Mouse (Mus musculus) embryonic facial prominence, embryonic 11.5 days (tissue): ENCODE measurements around the gene Rnf150. TPM values are rescaled to one million over a fixed set of nuclear protein-coding genes. Genes with fewer than 3 reads are reported as not detected.

Source experiments
- ATAC-seq: fragments of 200-750 bp; cut with Nextera tagmentation; replicated peaks from 2 replicates; pipeline ENCODE4 v1.8.0; 2017; ENCODE audit warnings: low read depth; ENCODE audit not compliant: insufficient number of reproducible peaks, low FRiP score, low TSS enrichment
- DNase-seq: peaks from one replicate; pipeline ENCODE4 v3.0.0-alpha.2; 2015; ENCODE audit warnings: low spot score
- H3K27ac ChIP-seq: fragments of 300-500 bp; sonication (generic); replicated peaks from 2 replicates; pipeline ENCODE4 v1.5.1; 2014; ENCODE audit warnings: mild to moderate bottlenecking, low read depth, low read length, control low read depth
- H3K27me3 ChIP-seq: fragments of 300-500 bp; sonication (generic); 2 replicates; pipeline ENCODE4 v1.6.1; 2014; ENCODE audit warnings: mild to moderate bottlenecking, low read length, moderate library complexity, mixed read lengths; ENCODE audit not compliant: control insufficient read depth, insufficient read depth
- H3K36me3 ChIP-seq: fragments of 300-500 bp; sonication (generic); replicated peaks from 2 replicates; pipeline ENCODE4 v1.6.1; 2014; ENCODE audit warnings: low read depth, mild to moderate bottlenecking, low read length, moderate library complexity, mixed read lengths; ENCODE audit not compliant: control insufficient read depth, insufficient read depth
- H3K4me1 ChIP-seq: fragments of 300-500 bp; sonication (generic); 2 replicates; pipeline ENCODE4 v1.6.1; 2014; ENCODE audit warnings: low read length, mixed read lengths; ENCODE audit not compliant: control insufficient read depth, insufficient read depth
- H3K4me2 ChIP-seq: fragments of 300-500 bp; sonication (generic); 2 replicates; pipeline ENCODE4 v1.6.1; 2014; ENCODE audit warnings: low read depth, mild to moderate bottlenecking, control low read depth, low read length, moderate library complexity
- H3K4me3 ChIP-seq: fragments of 300-500 bp; sonication (generic); 2 replicates; pipeline ENCODE4 v1.5.1; 2014; ENCODE audit warnings: low read depth, low read length, control low read depth
- H3K9ac ChIP-seq: fragments of 300-500 bp; sonication (generic); replicated peaks from 2 replicates; pipeline ENCODE4 v1.6.1; 2014; ENCODE audit warnings: mild to moderate bottlenecking, control low read depth, low read length
- H3K9me3 ChIP-seq: fragments of 300-500 bp; sonication (generic); replicated peaks from 2 replicates; pipeline ENCODE4 v1.6.1; 2016; ENCODE audit warnings: mild to moderate bottlenecking, low read length, inconsistent platforms, mixed read lengths; ENCODE audit not compliant: control insufficient read depth
- WGBS: fragments of 180-500 bp; shearing (Covaris S2); extraction: QIAGEN DNeasy Blood & Tissue Kit; methylation state at CpG from one replicate; pipeline ENCODE4 v1.1.7; 2014; 5-methylcytosine and 5-hydroxymethylcytosine counted together
- polyA plus RNA-seq: library from polyadenylated mRNA; unstranded; fragments of >200 nt; fragmentation: Nextera tagmentation; extraction: Ambion mirVana; gene quantifications from 2 replicates; pipeline ENCODE4 v1.2.1, GENCODE M21; 2014

Gene Rnf150
- polyA plus RNA-seq, result 1.8 and 2.0 TPM in 2 replicates

DNA sequence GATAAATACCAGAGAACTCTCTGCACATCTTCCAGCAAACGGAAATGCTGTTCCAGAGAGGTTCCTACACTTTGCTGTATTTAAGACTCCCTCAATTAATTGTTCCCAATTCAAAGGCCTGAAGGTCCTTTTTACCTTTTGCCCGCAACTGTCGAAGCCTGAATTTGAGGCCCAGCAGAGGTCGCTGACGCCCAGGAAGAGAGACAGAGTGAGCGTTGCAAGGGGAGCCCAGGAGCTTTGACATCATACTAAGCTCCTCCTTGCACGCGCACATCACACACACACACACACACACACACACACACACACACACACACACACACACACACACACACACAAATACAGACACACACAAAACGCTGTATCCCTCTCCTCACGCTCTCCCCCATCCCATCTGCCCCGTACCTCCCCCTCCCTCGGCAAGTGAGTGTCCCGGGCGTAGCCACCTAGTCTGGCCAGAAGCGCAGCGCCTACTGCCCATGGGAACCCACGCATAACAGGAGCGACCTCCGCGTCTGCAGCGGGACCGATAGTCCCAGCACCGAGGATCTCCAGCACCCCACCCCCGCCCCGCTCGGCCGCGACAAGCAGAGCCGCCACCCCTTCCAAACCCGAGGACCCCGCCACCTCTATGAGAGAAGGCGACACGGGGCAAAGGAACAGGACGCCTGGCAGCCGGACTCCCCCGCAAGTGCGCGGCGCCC, at the start of gene Rnf150:
Gene Rnf150, plus strand, starts transcription at position 316 of the 704 bp plus-strand sequence.
- H3K4me3 ChIP-seq, result peak within 1 kb of the TSS; percentile 60
- peak; percentile 77 for ATAC-seq

DNA sequence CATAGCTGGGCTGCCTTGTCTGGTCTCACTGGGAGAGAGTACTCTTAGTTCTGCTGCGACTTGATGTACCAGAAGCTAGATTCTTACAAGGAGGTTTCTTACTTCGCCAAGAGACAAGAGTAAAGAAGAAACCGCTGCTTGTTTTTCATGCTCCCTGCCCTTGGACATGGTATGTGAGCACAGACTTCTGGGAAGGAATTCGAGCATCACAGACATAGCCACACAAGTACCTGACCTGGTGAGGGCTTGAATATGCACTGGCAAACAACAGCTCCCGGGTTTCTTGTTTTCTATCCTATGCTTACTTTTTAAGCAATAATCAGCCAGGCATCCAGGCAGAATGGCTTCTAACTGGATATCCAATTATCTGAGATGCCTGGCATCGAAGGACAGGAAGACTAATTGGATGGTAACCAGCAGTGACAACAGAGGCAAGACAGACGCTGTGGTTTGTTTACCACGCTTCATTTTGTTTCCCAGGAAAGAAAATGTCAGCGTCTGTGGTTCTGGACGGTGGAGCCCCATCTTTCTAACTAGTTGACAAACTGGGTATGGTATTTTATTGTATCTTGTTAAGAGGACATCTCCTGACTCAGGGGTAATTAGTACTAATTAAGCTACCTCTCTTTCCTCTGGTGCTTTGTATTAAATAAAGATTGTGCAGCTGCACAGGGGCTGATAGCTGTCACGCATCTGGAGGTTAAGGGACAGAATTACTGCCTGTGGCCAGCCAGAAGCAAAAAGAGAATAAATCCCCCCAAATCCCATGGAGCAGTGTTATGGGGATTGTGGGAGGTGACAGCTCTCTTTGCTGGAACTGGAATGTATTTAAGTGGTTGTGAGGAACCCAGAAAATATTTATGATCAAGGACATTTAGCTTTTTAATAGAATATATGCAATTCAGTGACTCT, 36.8 kb upstream of the Rnf150 start:
- DNase-seq (no peak), ATAC-seq (no peak)
- no peak overlapping the region for H3K9ac ChIP-seq
- no peaks in the 10 kb centered on the region for H3K36me3 ChIP-seq
- 64% methylated on average over 11 of the region's 11 CpGs for WGBS
- no peak overlapping the region for H3K4me2 ChIP-seq
- H3K9me3 ChIP-seq, result no peaks in the 10 kb centered on the region
- no peak overlapping the region for H3K27ac ChIP-seq
- H3K4me3 ChIP-seq, result no peak overlapping the region
- no peaks in the 10 kb centered on the region for H3K4me1 ChIP-seq
- no peaks in the 10 kb centered on the region for H3K27me3 ChIP-seq

More for the DNA sequence above, at the start of gene Rnf150:
- DNase-seq, result peak; percentile 87
- no peaks in the 10 kb centered on the region for H3K4me1 ChIP-seq
- no peaks in the 10 kb centered on the region for H3K9me3 ChIP-seq
- H3K27ac ChIP-seq, result peak within 1 kb of the TSS; percentile 56; the same call in 1 of the 2 replicates
- H3K36me3 ChIP-seq, result no peaks in the 10 kb centered on the region
- peak within 1 kb of the TSS; percentile 91 for H3K9ac ChIP-seq
- H3K4me2 ChIP-seq, result peak within 1 kb of the TSS; percentile 77
- no peaks in the 10 kb centered on the region for H3K27me3 ChIP-seq
- WGBS, result under 1% methylated on average over 39 of the region's 39 CpGs

- 64% methylated on average over 3 of the region's 3 CpGs for WGBS
- Histone ChIP-seq H3K9me3 (no peaks in the 10 kb centered on the region), H3K4me2 (no peak overlapping the region), H3K4me3 (no peak overlapping the region), H3K9ac (no peak overlapping the region), H3K36me3 (no peaks in the 10 kb centered on the region), H3K27me3 (no peaks in the 10 kb centered on the region), H3K27ac (no peak overlapping the region), H3K4me1 (no peaks in the 10 kb centered on the region)
- ATAC-seq (no peak), DNase-seq (no peak)
These were observed 22.7 kb upstream of the Rnf150 start for GRCm38 (mm10) chr8:82840415-82840814.

DNA sequence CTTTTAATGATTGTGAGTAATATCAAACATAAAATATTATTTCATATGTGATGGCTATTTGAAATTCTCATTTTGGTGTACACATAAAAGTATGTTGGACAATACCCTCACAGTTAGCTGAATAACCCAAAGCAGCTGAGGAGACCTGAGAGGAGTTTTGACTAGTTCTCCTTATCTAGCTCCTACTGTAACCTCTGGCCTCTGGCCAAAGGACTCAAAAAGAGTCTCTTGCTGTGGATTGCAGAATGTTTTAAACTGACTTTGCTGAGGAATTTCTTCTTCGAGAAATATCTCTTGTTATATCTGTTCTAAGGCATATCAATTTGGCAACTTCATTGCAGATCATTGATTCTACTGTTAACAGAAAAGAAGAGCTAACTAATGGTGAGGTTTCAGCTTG, 22.2 kb upstream of the Rnf150 start:
- Histone ChIP-seq H3K9ac (no peak overlapping the region), H3K36me3 (no peaks in the 10 kb centered on the region), H3K27ac (no peak overlapping the region), H3K4me2 (no peak overlapping the region), H3K4me3 (no peak overlapping the region), H3K4me1 (no peaks in the 10 kb centered on the region), H3K27me3 (no peaks in the 10 kb centered on the region), H3K9me3 (no peaks in the 10 kb centered on the region)
- no peak for ATAC-seq
- DNase-seq, result no peak
- WGBS, result 64% methylated on average over 1 of the region's 1 CpGs

DNA sequence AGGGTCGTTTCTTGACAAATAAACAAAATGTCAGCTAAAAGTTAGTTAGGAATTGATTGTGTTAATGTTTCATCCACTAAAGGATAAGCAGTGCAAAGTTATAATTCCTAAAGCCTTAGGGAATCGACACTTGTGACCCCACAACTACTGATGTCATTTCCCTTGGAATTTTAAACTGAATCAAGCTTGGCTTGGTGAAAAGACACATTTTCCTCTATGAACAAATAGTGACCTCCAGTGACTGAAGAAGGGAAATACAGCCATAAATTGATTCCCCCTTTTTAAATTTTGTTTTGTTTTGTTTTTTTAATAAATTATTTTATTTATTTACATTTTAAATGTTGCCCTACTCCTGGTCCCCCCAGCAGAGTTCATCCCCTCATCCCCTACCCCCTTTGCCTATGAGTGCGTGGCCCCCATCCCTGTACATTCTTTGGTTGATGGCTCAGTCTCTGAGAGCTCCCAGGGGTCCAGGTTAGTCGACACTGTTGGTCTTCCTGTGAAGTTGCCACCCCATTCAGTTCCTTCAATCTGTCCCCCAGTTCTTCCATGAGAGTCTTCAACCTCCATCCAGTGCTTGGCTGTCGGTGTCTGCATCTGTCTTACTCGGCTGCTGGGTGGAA, 21.5 kb upstream of the Rnf150 start:
- DNase-seq (peak; percentile 58), ATAC-seq (no peak)
- Histone ChIP-seq H3K9ac (no peak overlapping the region), H3K27me3 (no peaks in the 10 kb centered on the region), H3K36me3 (no peaks in the 10 kb centered on the region), H3K4me1 (no peaks in the 10 kb centered on the region), H3K9me3 (no peaks in the 10 kb centered on the region), H3K27ac (no peak overlapping the region), H3K4me2 (no peak overlapping the region), H3K4me3 (no peak overlapping the region)
- WGBS, result 56% methylated on average over 6 of the region's 6 CpGs

DNA sequence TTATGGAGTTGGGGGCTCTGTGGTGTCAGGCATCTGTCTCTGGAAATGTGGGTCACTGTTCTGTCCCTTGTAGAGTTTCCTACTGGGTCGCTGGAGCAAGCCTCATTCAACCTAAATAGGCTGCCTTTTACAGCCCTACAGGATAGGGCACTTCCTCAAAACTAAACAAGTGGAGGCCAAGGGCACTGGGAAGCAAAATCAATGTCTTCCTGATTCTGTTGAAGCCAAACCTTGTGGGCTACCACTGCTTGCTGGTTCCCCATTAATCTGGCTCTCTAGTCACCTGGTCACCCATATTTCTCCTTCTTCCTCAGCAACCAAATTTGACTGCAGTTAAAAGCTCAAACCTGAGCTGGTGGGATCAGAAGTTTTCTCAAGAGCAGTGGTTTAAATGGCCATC, 19.5 kb upstream of the Rnf150 start:
- H3K4me2 ChIP-seq, result no peak overlapping the region
- no peak for ATAC-seq
- H3K36me3 ChIP-seq, result no peaks in the 10 kb centered on the region
- H3K27ac ChIP-seq, result no peak overlapping the region
- no peaks in the 10 kb centered on the region for H3K9me3 ChIP-seq
- no peaks in the 10 kb centered on the region for H3K4me1 ChIP-seq
- no peak overlapping the region for H3K4me3 ChIP-seq
- H3K27me3 ChIP-seq, result no peaks in the 10 kb centered on the region
- WGBS, result 30% methylated on average over 1 of the region's 1 CpGs
- no peak overlapping the region for H3K9ac ChIP-seq
- DNase-seq, result no peak

GRCm38 (mm10) chr8:82844413-82844812, 18.7 kb upstream of the Rnf150 start:
- DNase-seq (no peak), ATAC-seq (no peak)
- 48% methylated on average over 1 of the region's 1 CpGs for WGBS
- Histone ChIP-seq H3K4me1 (no peaks in the 10 kb centered on the region), H3K9ac (no peak overlapping the region), H3K27ac (no peak overlapping the region), H3K9me3 (no peaks in the 10 kb centered on the region), H3K36me3 (no peaks in the 10 kb centered on the region), H3K4me3 (no peak overlapping the region), H3K4me2 (no peak overlapping the region), H3K27me3 (no peaks in the 10 kb centered on the region)
